Mouse (Mus musculus): ENCODE data around the gene Wipi1.

DNA sequence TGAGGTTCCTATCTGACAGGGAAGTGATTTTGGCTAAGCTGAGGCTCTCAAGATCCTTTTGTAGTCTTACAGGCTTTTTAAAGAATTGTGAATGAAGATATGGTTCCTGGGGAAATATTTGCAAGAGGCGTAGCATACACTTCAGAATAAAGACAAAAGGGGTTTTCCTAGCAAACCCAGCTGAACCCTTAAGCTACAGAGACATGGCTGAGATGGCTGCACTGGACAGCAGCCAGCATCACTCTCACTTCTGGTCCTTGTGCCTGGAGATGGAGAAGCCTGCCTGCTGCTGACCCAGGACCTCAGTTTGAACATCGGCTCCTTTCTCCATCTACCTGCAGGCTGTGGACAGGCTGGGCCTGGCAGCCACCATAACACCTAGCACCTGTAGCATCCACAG is 37.2 kb downstream of the Wipi1 start:
- TF ChIP-seq MAX (IDR thresholded peaks at IDR 0.05; ENCODE audit: low read length) = 0 out of 2 replicates have a peak, but pooled peaks have one; percentile 13
- no peak for TF ChIP-seq CTCF (conservative IDR thresholded peaks at IDR 0.05 in 1 of 2, IDR thresholded peaks at IDR 0.05 in 1 of 2; ENCODE audit: low read depth in 2 of 2, low read length in 2 of 2)
- TF ChIP-seq POLR2A (IDR thresholded peaks at IDR 0.05; ENCODE audit: low read depth, low read length) = no peak
- TF ChIP-seq JUND (conservative IDR thresholded peaks at IDR 0.05; ENCODE audit: low read depth, low read length) = no peak
